Mouse (Mus musculus) kidney, embryonic 15.5 days (tissue): ENCODE results near the gene Tcap. TPM values are rescaled to one million over a fixed set of nuclear protein-coding genes. Genes with fewer than 3 reads are reported as not detected.
A peak's percentile ranks its signal among the peaks of the same experiment; 100 is the strongest.

ENCODE experiments used
- ATAC-seq: fragments of 200-750 bp; cut with Nextera tagmentation; replicated peaks from 2 replicates; pipeline ENCODE4 v1.8.0; 2017; ENCODE audit warnings: moderate TSS enrichment; ENCODE audit not compliant: low FRiP score
- H3K27ac ChIP-seq: fragments of 300-500 bp; sonication (generic); 2 replicates; pipeline ENCODE4 v1.5.1; 2015; ENCODE audit warnings: mild to moderate bottlenecking, inconsistent platforms
- H3K27me3 ChIP-seq: fragments of 300-500 bp; sonication (generic); 2 replicates; pipeline ENCODE4 v1.6.1; 2015; ENCODE audit warnings: inconsistent platforms
- H3K36me3 ChIP-seq: fragments of 300-500 bp; sonication (generic); 2 replicates; pipeline ENCODE4 v1.6.1; 2015; ENCODE audit warnings: inconsistent platforms
- H3K4me1 ChIP-seq: fragments of 300-500 bp; sonication (generic); 2 replicates; pipeline ENCODE4 v1.6.1; 2015; ENCODE audit warnings: inconsistent platforms
- H3K4me2 ChIP-seq: fragments of 300-500 bp; sonication (generic); 2 replicates; pipeline ENCODE4 v1.6.1; 2015; ENCODE audit warnings: moderate library complexity, mild to moderate bottlenecking, inconsistent platforms
- H3K4me3 ChIP-seq: fragments of 300-500 bp; sonication (generic); replicated peaks from 2 replicates; pipeline ENCODE4 v1.5.1; 2015; ENCODE audit warnings: mild to moderate bottlenecking, inconsistent platforms
- H3K9ac ChIP-seq: fragments of 300-500 bp; sonication (generic); 2 replicates; pipeline ENCODE4 v1.6.1; 2015; ENCODE audit warnings: mild to moderate bottlenecking, inconsistent platforms
- H3K9me3 ChIP-seq: fragments of 300-500 bp; sonication (generic); replicated peaks from 2 replicates; pipeline ENCODE4 v1.6.1; 2016; ENCODE audit warnings: inconsistent platforms
- WGBS: fragments of 180-500 bp; shearing (Covaris S2); methylation state at CpG from one replicate; pipeline ENCODE4 v1.1.7; 2015; ENCODE audit warnings: mixed read lengths; 5-methylcytosine and 5-hydroxymethylcytosine counted together
- polyA plus RNA-seq: library from polyadenylated mRNA; unstranded; fragments of >200 nt; fragmentation: Nextera tagmentation; extraction: Ambion mirVana; gene quantifications from 2 replicates; pipeline ENCODE4 v1.2.1, GENCODE M21; 2015

Tcap gene
- polyA plus RNA-seq, 1 experiment from 2014 or later, result 2.5 TPM

GRCm38 (mm10) chr11:98386596-98386995 is 3.0 kb downstream of the Tcap start:
- H3K4me3 ChIP-seq, result no peak overlapping the region
- H3K36me3 ChIP-seq, result no peaks in the 10 kb centered on the region
- peaks cover 66% of the 10 kb centered on the region for H3K4me1 ChIP-seq
- WGBS, result 16% methylated on average over 24 of the region's 24 CpGs
- peak overlapping the region; percentile 20; the same call in 1 of the 2 replicates for H3K4me2 ChIP-seq
- peaks cover 68% of the 10 kb centered on the region for H3K27me3 ChIP-seq
- ATAC-seq, result no peak
- H3K9ac ChIP-seq, result peak overlapping the region; percentile 26; the same call in 1 of the 2 replicates
- H3K27ac ChIP-seq, result no peak overlapping the region
- no peaks in the 10 kb centered on the region for H3K9me3 ChIP-seq

DNA sequence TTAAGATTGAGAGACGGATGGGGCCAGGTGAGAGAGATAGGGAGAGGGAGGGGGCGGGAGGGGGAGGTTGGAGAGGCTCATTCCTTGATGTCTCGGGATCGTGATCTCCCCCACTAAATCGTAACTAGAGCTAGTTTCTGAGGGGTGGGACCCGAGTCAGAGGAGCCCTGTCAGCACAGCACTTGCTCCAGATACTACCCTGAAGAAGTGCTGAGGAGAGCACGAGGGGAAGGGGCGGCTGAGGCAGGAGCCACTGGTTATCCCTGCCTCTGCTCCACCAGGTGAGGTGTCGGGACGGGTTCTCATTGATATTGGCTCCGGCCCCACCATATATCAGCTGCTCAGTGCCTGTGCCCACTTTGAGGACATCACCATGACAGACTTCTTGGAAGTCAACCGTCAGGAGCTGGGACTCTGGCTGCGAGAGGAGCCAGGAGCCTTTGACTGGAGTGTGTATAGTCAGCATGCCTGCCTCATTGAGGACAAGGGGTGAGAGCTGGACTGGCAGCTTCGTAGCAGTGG is 3.5 kb downstream of the Tcap start:
- Histone ChIP-seq H3K36me3 (no peaks in the 10 kb centered on the region), H3K27ac (no peak overlapping the region), H3K4me1 (peaks cover 71% of the 10 kb centered on the region), H3K27me3 (peaks cover 68% of the 10 kb centered on the region), H3K4me2 (no peak overlapping the region), H3K9ac (no peak overlapping the region), H3K4me3 (no peak overlapping the region), H3K9me3 (no peaks in the 10 kb centered on the region)
- 38% methylated on average over 14 of the region's 14 CpGs for WGBS
- ATAC-seq, result no peak

GRCm38 (mm10) chr11:98388282-98388681 is 4.7 kb downstream of the Tcap start:
- Histone ChIP-seq H3K4me3 (no peak overlapping the region), H3K9ac (peak overlapping the region; percentile 2; the same call in 1 of the 2 replicates), H3K27ac (no peak overlapping the region), H3K27me3 (peaks cover 67% of the 10 kb centered on the region), H3K4me1 (peaks cover 79% of the 10 kb centered on the region), H3K36me3 (no peaks in the 10 kb centered on the region), H3K9me3 (no peaks in the 10 kb centered on the region), H3K4me2 (no peak overlapping the region)
- WGBS, result 59% methylated on average over 10 of the region's 10 CpGs
- no peak for ATAC-seq

GRCm38 (mm10) chr11:98389221-98389780 is 5.7 kb downstream of the Tcap start:
- Histone ChIP-seq H3K4me1 (peaks cover 79% of the 10 kb centered on the region), H3K4me3 (no peak overlapping the region), H3K9ac (no peak overlapping the region), H3K27ac (no peak overlapping the region), H3K9me3 (no peaks in the 10 kb centered on the region), H3K27me3 (peaks cover 57% of the 10 kb centered on the region), H3K36me3 (no peaks in the 10 kb centered on the region), H3K4me2 (no peak overlapping the region)
- ATAC-seq, result no peak
- WGBS, result 21% methylated on average over 9 of the region's 9 CpGs

DNA sequence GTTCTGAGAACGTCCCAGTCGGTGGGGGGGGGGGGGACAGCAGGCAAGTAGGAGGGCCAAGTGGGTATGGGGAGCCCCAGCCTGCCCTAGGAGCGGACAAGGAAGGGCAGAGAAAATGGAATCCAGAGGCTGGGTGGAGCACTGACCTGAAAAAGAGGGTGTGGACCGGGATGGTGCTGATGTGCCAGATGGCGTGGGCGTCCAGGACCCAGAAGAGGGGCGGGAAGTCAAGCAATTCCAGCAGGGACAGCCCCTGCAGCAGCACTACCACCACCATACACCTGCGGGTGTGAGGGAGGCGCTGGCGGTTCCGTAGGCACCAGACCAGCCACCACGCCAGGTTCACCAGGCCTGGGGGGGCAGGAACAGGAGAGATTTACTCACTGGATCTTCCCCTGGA is 6.5 kb downstream of the Tcap start:
- ATAC-seq, result no peak
- Histone ChIP-seq H3K27ac (no peak overlapping the region), H3K9me3 (no peaks in the 10 kb centered on the region), H3K27me3 (peaks cover 48% of the 10 kb centered on the region), H3K4me2 (no peak overlapping the region), H3K9ac (no peak overlapping the region), H3K4me3 (no peak overlapping the region), H3K4me1 (peaks cover 81% of the 10 kb centered on the region), H3K36me3 (no peaks in the 10 kb centered on the region)
- WGBS, result 77% methylated on average over 12 of the region's 12 CpGs

GRCm38 (mm10) chr11:98392034-98392433 is 8.4 kb downstream of the Tcap start:
- 10% methylated on average over 6 of the region's 8 CpGs for WGBS
- H3K9ac ChIP-seq, result no peak overlapping the region
- H3K36me3 ChIP-seq, result no peaks in the 10 kb centered on the region
- 0 out of 2 replicates have a peak overlapping the region, but pooled peaks have one; percentile 1 for H3K4me2 ChIP-seq
- H3K9me3 ChIP-seq, result no peaks in the 10 kb centered on the region
- no peak; the same call in 1 of the 2 replicates for ATAC-seq
- H3K4me1 ChIP-seq, result peaks cover 68% of the 10 kb centered on the region
- peak overlapping the region; percentile 46 for H3K27ac ChIP-seq
- H3K27me3 ChIP-seq, result peaks cover 29% of the 10 kb centered on the region
- no peak overlapping the region for H3K4me3 ChIP-seq

GRCm38 (mm10) chr11:98392645-98393044 is 9.0 kb downstream of the Tcap start:
- H3K9ac ChIP-seq, result no peak overlapping the region
- H3K9me3 ChIP-seq, result no peaks in the 10 kb centered on the region
- ATAC-seq, result 0 out of 2 replicates have a peak, but pooled peaks have one; percentile 17
- peaks cover 23% of the 10 kb centered on the region for H3K27me3 ChIP-seq
- H3K4me2 ChIP-seq, result 0 out of 2 replicates have a peak overlapping the region, but pooled peaks have one; percentile 1
- H3K4me3 ChIP-seq, result no peak overlapping the region
- peak overlapping the region; percentile 46 for H3K27ac ChIP-seq
- H3K36me3 ChIP-seq, result 0 out of 2 replicates have a peak, but pooled peaks cover 3% of the 10 kb centered on the region
- peaks cover 62% of the 10 kb centered on the region for H3K4me1 ChIP-seq
- WGBS, result 51% methylated on average over 4 of the region's 4 CpGs

DNA sequence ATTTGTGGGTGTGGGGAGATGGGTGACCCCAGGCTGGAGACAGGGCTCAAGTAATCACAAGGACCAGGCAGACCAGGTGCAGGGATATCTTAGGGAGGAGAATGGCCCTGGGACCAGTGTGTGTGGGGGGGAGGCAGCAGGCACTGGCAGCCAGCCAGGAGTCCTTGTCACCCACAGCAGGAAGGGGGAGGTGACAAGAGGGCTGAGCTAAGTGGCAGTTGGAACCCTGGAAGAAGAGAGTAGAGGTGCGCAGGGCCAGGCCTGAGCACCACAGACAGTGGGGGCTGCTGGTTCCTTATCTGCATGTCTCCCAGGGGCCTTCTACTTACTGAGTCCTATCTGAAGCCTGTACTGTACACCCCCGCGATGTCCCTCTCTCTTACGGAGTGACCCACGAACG is 9.7 kb downstream of the Tcap start:
- H3K9me3 ChIP-seq, result no peaks in the 10 kb centered on the region
- peaks cover 17% of the 10 kb centered on the region for H3K27me3 ChIP-seq
- 65% methylated on average over 6 of the region's 6 CpGs for WGBS
- no peak overlapping the region for H3K4me3 ChIP-seq
- no peak overlapping the region for H3K4me2 ChIP-seq
- H3K4me1 ChIP-seq, result peaks cover 56% of the 10 kb centered on the region
- ATAC-seq, result peak; percentile 27; the same call in 1 of the 2 replicates
- H3K9ac ChIP-seq, result no peak overlapping the region
- H3K36me3 ChIP-seq, result 0 out of 2 replicates have a peak, but pooled peaks cover 6% of the 10 kb centered on the region
- peak overlapping the region; percentile 46 for H3K27ac ChIP-seq

- no peak overlapping the region for H3K4me3 ChIP-seq
- H3K27ac ChIP-seq, result peak overlapping the region; percentile 46
- WGBS, result 28% methylated on average over 6 of the region's 6 CpGs
- peaks cover 47% of the 10 kb centered on the region for H3K4me1 ChIP-seq
- ATAC-seq, result no peak
- no peak overlapping the region for H3K9ac ChIP-seq
- H3K36me3 ChIP-seq, result 0 out of 2 replicates have a peak, but pooled peaks cover 6% of the 10 kb centered on the region
- peaks cover 17% of the 10 kb centered on the region for H3K27me3 ChIP-seq
- H3K9me3 ChIP-seq, result no peaks in the 10 kb centered on the region
- H3K4me2 ChIP-seq, result no peak overlapping the region
Observed at GRCm38 (mm10) chr11:98394301-98394700, 10.7 kb downstream of the Tcap start.

DNA sequence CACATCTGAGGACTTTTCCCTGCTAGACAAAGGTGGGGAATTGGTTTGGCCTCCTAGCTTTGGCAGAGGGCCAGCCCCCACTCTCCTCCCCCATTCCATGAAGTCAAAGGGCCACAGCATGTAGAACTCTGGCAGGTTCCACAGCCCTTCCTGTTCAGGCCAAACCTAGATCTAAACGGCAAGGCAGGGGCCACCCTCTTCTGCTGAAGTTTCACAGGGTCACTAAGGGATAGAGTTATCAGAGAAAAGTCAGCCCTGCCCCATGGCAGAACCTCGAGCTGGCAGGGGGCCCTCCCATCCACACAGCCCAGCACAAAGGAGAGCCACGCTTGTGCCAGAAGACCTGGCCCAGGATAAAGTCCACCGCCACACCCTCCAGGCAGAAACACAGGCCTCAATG is 11.4 kb downstream of the Tcap start:
- peak overlapping the region; percentile 46 for H3K27ac ChIP-seq
- H3K4me1 ChIP-seq, result peaks cover 50% of the 10 kb centered on the region
- H3K9ac ChIP-seq, result no peak overlapping the region
- ATAC-seq, result no peak
- 0 out of 2 replicates have a peak, but pooled peaks cover 6% of the 10 kb centered on the region for H3K36me3 ChIP-seq
- no peak overlapping the region for H3K4me3 ChIP-seq
- peaks cover 13% of the 10 kb centered on the region for H3K27me3 ChIP-seq
- no peaks in the 10 kb centered on the region for H3K9me3 ChIP-seq
- H3K4me2 ChIP-seq, result no peak overlapping the region
- WGBS, result 40% methylated on average over 4 of the region's 4 CpGs

- no peak for ATAC-seq
- 94% methylated on average over 7 of the region's 7 CpGs for WGBS
Observed at GRCm38 (mm10) chr11:98397946-98398345, 14.3 kb downstream of the Tcap start.

GRCm38 (mm10) chr11:98400161-98400726 is 16.6 kb downstream of the Tcap start, which contains the start of gene Pgap3:
TSS of gene Pgap3 (minus strand) at chr11:98400490.
- Histone ChIP-seq H3K27ac (peak within 1 kb of the TSS; percentile 100), H3K36me3 (0 out of 2 replicates have a peak, but pooled peaks cover 6% of the 10 kb centered on the region), H3K27me3 (no peaks in the 10 kb centered on the region), H3K9me3 (no peaks in the 10 kb centered on the region), H3K4me1 (peaks cover 20% of the 10 kb centered on the region), H3K9ac (peak within 1 kb of the TSS; percentile 73), H3K4me2 (peak within 1 kb of the TSS; percentile 87), H3K4me3 (peak within 1 kb of the TSS; percentile 81)
- ATAC-seq, result peak; percentile 91
- WGBS, result under 1% methylated on average over 40 of the region's 40 CpGs

More at GRCm38 (mm10) chr11:98397946-98398345, 14.3 kb downstream of the Tcap start:
- no peak overlapping the region for H3K27ac ChIP-seq
- H3K4me2 ChIP-seq, result no peak overlapping the region
- peaks cover 43% of the 10 kb centered on the region for H3K4me1 ChIP-seq
- H3K9ac ChIP-seq, result no peak overlapping the region
- H3K36me3 ChIP-seq, result 0 out of 2 replicates have a peak, but pooled peaks cover 6% of the 10 kb centered on the region
- H3K27me3 ChIP-seq, result no peaks in the 10 kb centered on the region
- H3K4me3 ChIP-seq, result no peak overlapping the region
- H3K9me3 ChIP-seq, result no peaks in the 10 kb centered on the region
